Mouse (Mus musculus) inflammation-experienced regulatory T-cells (primary cell): Measurements from ENCODE around the gene Zfp982. TPM values are rescaled to one million over a fixed set of nuclear protein-coding genes. Genes with fewer than 3 reads are reported as not detected.

ENCODE experiments used
- polyA plus RNA-seq, 2 experiments: library from polyadenylated mRNA; unstranded; fragments of 100-300 nt; shearing (Covaris generic); gene quantifications; one replicate each; pipeline ENCODE4 v1.2.1; 2017

Zfp982 gene
- 1 to 10 TPM in 1 of 2 experiments, under 1 TPM in 1; 0.45 to 1.3 TPM for polyA plus RNA-seq

GRCm38 (mm10) chr4:147492117-147492516 is at the start of gene Zfp982:
Gene Zfp982, plus strand, starts transcription at chr4:147492417.

GRCm38 (mm10) chr4:147539918-147540317 is 47.7 kb downstream of the Zfp982 start, which contains the start of gene Gm16503:
Gene Gm16503, plus strand, starts transcription at chr4:147540218.

GRCm38 (mm10) chr4:147553071-147553470 is 60.9 kb downstream of the Zfp982 start, which contains the start of gene Zfp985:
Gene Zfp985, plus strand, starts transcription at chr4:147553277.

Other genes with a start within 250 kb of the Zfp982 start
- gene Zfp988, start 186.7 kb upstream of the Zfp982 start, polyA plus RNA-seq, result 1 to 10 TPM; 1.2 to 2.6 TPM
- gene Zfp978, start 131.1 kb upstream of the Zfp982 start, polyA plus RNA-seq, result under 1 TPM in 1 of 2 experiments, not detected in 1; 0.22 TPM
- 1 to 10 TPM in 1 of 2 experiments, under 1 TPM in 1; 0.42 to 4.0 TPM for gene Gm16503, start 47.8 kb downstream of the Zfp982 start, polyA plus RNA-seq
- gene Zfp985, start 60.9 kb downstream of the Zfp982 start, polyA plus RNA-seq, result 1 to 10 TPM; 1.1 to 2.6 TPM
- gene Zfp979, start 150.1 kb downstream of the Zfp982 start, polyA plus RNA-seq, result 1 to 10 TPM; 1.5 to 3.8 TPM
- gene Zfp534, start 210.1 kb downstream of the Zfp982 start, polyA plus RNA-seq, result 1 to 10 TPM in 1 of 2 experiments, under 1 TPM in 1; 0.43 to 1.1 TPM